Mouse (Mus musculus) testis, adult 2 months (tissue): Measurements from ENCODE around the gene Vps52.

Experiments
- CTCF ChIP-seq: fragments of 200-500 bp; IDR thresholded peaks from 2 replicates; pipeline ENCODE4 v1.5.1; 2012; ENCODE audit warnings: low read depth, mild to moderate bottlenecking, inconsistent platforms, low read length, moderate library complexity; ENCODE audit not compliant: control insufficient read depth, insufficient read depth, insufficient replicate concordance
- POLR2A ChIP-seq: fragments of 200-500 bp; IDR thresholded peaks from 2 replicates; pipeline ENCODE4 v1.6.1; 2012; ENCODE audit warnings: low read depth, mild to moderate bottlenecking, inconsistent platforms, low read length, moderate library complexity; ENCODE audit not compliant: control insufficient read depth

- TF ChIP-seq CTCF (peak; percentile 79; the same call in 1 of the 2 replicates), POLR2A (no peak)
Measured at GRCm38 (mm10) chr17:34003426-34003825, 47.8 kb downstream of the Vps52 start.
